Mouse (Mus musculus) urinary bladder, postnatal 25 days (tissue): Measurements from ENCODE around the gene Myod1.

Experiments
- DNase-seq: peaks from one replicate; pipeline ENCODE4 v3.0.0; 2022; ENCODE audit warnings: low spot score

Gene Myod1

GRCm38 (mm10) chr7:46376172-46377007 lies at the start of gene Myod1:
Gene Myod1, plus strand, starts transcription at chr7:46376474.
- no peak for DNase-seq

- no peak for DNase-seq
These were observed 48.4 kb upstream of the Myod1 start for GRCm38 (mm10) chr7:46327896-46328295.

- DNase-seq, result no peak
These were observed 38.9 kb upstream of the Myod1 start for GRCm38 (mm10) chr7:46337397-46337796.

- no peak for DNase-seq
These were observed 36.5 kb upstream of the Myod1 start for GRCm38 (mm10) chr7:46339818-46340217.

- DNase-seq, result no peak
These were observed 36.0 kb upstream of the Myod1 start for GRCm38 (mm10) chr7:46340295-46340694.

GRCm38 (mm10) chr7:46341471-46341870 lies 34.8 kb upstream of the Myod1 start:
- no peak for DNase-seq

- DNase-seq, result no peak
These were observed 28.6 kb upstream of the Myod1 start for GRCm38 (mm10) chr7:46347692-46348091.

GRCm38 (mm10) chr7:46348813-46349212 lies 27.5 kb upstream of the Myod1 start:
- DNase-seq, result no peak

- DNase-seq, result no peak
These were observed 26.1 kb upstream of the Myod1 start for GRCm38 (mm10) chr7:46350119-46350702.

- DNase-seq, result no peak
These were observed 23.5 kb upstream of the Myod1 start for GRCm38 (mm10) chr7:46352748-46353147.

GRCm38 (mm10) chr7:46353216-46353615 lies 23.1 kb upstream of the Myod1 start:
- DNase-seq, result no peak

GRCm38 (mm10) chr7:46353875-46354274 lies 22.4 kb upstream of the Myod1 start:
- no peak for DNase-seq

GRCm38 (mm10) chr7:46361776-46362175 lies 14.5 kb upstream of the Myod1 start:
- no peak for DNase-seq

- no peak for DNase-seq
These were observed 12.1 kb upstream of the Myod1 start for GRCm38 (mm10) chr7:46364154-46364553.

GRCm38 (mm10) chr7:46365810-46366209 lies 10.5 kb upstream of the Myod1 start:
- DNase-seq, result no peak

GRCm38 (mm10) chr7:46371104-46371503 lies 5.2 kb upstream of the Myod1 start:
- no peak for DNase-seq

- DNase-seq, result no peak
These were observed 703 bp downstream of the Myod1 start for GRCm38 (mm10) chr7:46377008-46377346.

GRCm38 (mm10) chr7:46378123-46378522 lies 1.8 kb downstream of the Myod1 start:
- no peak for DNase-seq

- DNase-seq, result peak; percentile 31
These were observed 2.7 kb downstream of the Myod1 start for GRCm38 (mm10) chr7:46378983-46379382.

GRCm38 (mm10) chr7:46380625-46381024 lies 4.4 kb downstream of the Myod1 start:
- no peak for DNase-seq

GRCm38 (mm10) chr7:46387430-46387829 lies 11.2 kb downstream of the Myod1 start:
- DNase-seq, result no peak

- DNase-seq, result no peak
These were observed 13.3 kb downstream of the Myod1 start for GRCm38 (mm10) chr7:46389456-46390085.

GRCm38 (mm10) chr7:46390226-46390625 lies 14.0 kb downstream of the Myod1 start:
- DNase-seq, result no peak
